Mouse (Mus musculus): ENCODE measurements at regions not wholly inside any gene's neighbourhood (a gene's known extent, or its start where the extent isn't known, plus 50 kb on each side); places are given as distances from the start of the nearest gene placed in this dataset.

DNA sequence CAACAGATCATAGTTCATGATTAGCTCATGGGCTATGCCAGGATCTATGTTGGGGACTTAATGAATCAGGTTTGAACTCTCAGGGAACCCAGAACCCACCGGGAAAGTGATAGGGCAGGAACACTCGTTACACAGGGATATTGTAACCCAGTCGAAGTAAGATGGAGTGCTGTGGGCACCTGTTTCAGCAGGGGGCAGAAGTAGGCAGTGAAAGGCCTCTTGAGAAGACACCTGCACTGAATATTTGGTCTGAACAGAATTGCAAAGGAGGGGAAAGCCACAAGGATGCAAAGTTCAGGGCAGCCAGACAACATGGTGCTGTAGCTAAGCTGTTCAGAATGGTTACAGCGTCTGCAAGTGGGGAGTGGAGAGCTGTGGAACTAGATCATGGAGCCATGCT lies 129.9 kb upstream of the Tut7 start:
- no peak for DNase-seq

DNA sequence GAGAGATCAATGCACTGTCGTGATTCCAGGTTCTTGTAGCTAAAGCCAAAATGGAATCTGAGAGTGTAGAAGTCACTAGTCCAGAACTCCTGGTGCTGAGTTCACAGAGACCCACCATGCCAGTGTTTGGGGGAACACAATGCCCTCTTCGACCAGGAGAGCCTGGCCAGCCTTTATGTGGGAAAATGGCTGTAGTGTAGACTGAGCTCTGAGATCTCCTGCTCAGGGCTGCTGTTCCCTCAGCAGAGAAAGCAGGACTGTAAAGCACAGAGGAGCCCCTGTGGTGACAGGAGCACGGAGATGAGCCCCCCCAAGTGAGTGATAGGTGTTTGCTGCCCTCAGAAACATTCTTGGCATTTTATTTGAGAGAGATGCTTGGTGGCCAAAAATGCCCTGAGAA lies 129.2 kb upstream of the Tut7 start:
- DNase-seq = no peak

DNA sequence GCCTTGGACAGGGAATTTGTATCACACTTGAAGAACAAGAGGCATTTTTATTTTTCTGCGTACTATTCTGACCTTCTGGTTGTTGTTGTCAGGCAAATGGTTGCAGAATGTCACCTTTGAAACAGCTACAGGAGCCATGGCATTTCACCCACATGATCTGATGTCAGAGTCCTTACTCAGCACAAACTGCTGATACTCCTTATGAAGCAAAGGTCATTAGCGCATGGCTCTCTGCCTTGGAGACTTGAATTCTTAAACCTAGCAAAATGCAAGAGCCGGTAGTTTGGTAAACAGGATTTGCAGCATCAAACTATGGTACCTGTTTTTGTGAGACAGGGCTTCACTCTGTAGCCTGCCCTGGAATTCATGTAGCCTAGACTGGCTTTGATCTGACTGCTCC lies 127.3 kb upstream of the Tut7 start:
- no peak for DNase-seq

DNA sequence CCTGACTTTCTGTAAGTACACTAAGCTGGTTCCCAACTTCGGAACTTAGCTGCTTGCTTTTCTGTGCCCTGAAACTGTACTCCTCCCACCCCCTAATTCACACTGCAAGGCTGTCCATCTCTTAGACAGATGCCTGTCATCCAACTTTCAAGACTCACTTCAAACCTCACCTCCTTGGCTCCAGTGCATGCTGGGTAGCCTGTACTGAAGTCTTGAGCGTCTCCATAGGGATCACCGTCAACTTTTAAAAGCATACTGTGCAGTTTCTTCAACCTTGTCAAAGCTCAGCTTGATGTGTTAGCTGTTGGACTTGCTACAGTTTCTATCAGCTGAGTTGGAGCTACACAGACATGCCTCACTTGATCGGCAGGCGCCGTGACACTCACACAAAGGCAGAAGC lies 126.5 kb upstream of the Tut7 start:
- no peak for DNase-seq

DNA sequence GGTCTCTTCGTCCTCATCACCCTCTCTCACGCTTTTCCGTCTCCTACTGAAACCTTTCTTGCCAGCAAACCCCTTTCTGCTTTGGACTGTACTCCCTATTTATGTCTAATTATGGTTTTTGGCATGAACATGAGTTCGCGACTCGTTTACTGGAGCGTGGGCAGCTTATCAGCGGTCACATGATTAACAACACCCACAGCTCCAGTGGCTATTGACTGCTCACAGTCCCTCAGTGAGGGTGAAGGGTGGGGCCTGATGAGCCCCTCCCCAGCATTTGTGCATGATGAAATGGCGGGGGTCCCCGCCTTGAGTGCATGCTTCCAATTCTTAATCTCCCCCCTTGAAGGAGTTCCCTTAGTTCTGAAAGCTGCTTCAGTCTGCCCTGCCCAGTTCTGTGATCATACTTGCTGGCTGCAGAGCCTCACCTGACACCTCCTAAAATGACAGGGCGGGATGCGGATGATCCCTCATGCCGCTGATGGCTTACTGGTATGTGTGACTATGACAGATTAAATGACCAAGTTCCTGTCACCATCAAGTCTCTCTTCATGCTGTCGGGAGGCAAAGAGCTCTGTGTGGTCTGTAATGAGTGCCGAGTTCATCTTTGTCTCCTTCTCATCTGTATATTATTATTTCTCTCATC lies 125.7 kb upstream of the Tut7 start:
- DNase-seq = no peak

DNA sequence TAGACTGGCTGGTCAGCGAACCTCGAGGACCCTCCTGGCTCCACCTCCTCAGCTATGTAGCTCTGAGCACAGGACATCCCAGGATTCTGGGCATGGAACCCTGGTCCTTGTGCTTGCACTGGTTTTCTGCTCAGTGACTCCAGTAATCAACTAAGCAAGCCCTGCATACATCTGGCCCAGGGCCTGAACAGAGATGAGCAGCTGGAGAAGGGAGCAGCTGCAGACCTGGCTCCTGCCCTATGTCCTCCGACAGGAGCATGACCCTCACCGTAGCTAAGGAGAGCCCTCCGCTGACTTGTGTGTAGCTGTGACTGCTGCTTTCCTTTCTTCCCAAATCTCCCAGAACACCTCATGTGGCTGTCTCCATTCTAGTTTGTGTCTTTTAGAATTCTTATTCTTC lies 124.5 kb upstream of the Tut7 start:
- DNase-seq = no peak

DNA sequence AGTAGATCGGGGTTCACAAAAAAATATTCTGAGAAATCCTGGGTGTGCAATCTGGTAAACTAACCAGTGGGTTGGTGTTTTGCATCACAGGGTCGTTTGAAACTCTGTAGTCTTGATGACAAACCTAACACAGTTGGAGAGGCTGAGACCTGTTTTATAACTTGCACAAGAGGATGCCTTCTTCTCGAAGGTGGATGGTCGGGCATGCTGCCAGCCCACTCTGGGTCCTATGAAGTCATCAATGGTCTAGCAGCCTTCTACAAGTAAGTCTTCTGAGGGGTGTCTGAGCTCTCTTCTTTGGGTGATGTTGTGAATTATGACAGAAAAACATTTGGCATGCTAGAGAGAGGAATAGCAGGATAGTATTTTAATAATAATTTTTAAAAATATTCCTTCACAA lies 123.6 kb upstream of the Tut7 start:
- no peak for DNase-seq

DNA sequence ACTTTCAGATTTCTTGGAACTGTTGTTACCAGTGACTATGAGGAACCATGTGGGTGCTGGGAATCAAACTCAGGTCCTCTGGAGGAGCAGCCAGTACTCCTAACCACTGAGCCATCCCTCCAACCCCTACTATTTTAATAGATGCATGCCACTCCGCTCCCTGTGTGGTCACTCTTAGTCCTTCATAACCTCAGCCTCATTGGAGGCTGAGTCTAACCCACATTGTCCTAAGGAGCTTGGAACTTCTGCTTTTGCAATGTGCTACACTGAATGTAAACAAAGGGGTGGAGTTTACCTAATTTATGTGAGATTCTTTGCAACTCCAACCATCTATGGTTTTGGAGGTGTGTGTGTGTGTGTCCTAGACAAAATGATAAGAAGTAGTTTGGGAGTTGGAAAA lies 122.7 kb upstream of the Tut7 start:
- no peak for DNase-seq

DNA sequence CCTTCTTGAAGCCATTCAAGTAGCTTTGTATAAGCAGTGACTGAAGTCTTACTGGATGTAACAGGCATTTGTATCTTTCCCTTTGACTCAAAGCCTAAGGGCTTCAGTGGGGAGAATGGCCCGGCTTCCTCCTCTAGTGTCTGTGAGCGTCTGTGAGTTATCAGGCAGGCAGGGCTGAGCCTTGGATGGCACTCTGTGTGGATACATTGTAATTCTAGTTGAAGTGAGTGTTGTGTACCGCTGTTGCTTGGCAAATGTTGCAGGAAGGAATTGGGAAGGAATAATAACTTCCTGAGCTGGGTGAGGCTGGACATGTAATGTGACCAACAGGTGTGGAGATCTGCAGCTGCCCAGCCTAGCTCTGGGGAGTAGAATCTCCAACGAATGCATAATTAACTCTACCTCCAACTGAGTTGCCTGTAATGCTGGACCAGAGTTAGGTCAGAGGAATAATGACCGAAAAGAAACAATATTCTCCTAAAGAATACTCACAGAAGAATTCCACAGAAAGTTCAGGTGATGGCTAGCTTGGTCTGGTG lies 120.7 kb upstream of the Tut7 start:
- no peak for DNase-seq

DNA sequence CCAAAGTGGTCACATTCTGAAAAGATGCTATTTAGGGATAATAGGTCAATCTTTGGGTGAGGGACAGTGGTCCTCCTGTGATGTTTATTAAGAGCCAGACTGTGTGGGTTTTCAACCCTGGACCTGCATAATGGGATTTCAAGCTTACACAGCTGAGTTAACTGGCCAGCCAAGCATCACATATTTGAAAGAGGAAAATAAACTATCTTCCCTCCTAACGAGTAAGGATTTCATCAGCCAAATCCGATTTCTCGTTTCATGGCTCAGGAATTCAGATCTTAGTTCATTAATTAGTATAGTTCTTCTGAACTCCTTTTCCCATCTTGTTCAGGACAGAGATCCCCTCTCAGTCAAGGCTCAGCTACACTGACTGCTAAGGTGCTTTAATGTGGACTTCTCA lies 120.1 kb upstream of the Tut7 start:
- no peak for DNase-seq

DNA sequence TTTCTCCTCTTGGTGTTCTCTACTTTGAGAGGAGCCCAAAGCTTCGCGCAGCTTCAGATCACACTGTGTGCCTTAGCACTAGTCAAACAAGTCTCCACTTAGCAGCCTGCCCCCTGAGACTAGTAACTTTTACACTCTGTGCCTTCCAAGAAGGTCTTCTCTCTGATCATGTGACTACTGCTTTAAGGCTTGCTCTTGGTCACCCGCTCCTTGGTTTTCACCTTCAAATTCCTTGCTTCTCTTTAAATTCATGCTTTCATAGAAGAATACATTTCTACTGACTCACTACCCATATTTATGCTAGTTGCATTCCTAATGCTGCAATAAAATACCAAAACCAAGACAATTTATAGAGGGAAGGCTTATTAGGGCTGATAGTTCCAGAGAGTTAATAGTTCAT lies 118.6 kb upstream of the Tut7 start:
- DNase-seq = no peak

DNA sequence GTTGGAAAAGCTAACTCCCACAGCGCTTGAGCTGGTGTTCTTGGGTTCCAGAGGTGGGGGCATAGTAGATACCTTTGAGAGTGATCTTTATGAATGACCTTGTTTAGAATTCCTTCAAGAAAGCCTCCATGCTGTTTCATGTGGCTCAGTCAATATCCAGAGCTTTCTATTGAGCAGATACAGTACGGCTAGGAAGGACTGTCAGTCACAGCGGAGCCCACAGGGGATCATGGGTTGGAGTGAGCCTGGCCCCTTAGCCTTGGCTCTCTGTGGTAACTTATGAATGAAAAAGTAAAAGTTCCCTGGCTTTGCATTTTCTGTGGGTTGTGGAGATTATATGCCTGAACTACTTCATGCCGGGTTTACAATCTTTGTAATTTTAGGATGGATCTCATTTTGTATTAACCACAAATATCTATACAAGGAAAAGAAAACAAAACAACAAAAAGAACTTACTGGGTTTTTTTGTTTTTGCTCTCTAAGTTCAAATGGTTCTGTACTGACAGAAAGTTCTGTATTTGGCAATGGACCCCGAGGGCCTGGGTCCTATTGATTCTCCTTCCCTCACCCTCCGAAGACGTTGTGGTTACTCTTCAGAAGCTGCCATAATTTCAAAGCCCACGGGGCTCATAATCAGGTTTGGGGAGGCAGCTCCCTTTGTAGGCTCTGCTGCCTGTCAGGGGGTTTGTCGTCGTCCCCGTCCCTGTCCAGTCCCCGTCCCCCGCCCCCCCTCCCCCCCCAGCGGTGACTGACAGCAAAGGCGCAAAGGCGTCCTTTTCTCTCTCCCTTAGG lies 117.7 kb upstream of the Tut7 start:
- DNase-seq = no peak

DNA sequence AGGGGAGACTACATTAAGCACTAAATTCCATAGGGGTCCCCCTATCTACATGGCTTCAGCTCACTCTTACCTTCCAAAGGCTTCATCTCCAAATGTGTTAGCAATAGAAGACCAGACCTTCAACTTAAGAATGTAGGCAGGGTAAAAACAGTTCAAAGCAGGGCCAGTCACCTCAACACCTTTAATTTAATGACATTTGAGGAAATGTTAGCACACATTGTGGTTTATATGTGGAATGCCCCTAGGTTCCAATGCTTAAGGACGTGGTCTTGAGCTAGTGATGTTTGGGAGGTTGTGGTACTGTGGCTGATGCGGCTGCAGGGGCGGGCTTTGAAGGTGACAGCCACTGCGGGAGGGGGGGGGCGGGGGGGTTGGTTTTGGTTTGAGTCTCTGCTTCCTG lies 116.9 kb upstream of the Tut7 start:
- DNase-seq = no peak

DNA sequence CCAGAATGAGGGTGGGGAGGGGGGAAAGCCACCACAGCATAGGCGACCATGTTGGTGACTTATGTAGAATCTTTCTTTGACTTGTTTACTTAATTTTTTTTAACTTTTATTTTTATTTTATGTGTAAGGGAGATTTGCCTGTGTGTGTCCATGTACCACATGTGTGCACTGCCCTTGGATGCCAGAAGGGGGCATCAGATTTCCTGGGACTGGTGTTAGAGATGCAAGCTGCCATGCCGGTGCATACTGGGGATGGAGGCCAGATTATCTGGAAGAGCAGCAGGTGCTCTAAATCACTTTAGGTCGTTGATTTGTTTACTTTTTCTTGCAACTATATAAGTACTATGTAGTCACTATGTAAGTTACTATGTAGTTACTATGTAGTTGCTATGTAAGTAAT lies 114.2 kb upstream of the Tut7 start:
- DNase-seq = no peak

DNA sequence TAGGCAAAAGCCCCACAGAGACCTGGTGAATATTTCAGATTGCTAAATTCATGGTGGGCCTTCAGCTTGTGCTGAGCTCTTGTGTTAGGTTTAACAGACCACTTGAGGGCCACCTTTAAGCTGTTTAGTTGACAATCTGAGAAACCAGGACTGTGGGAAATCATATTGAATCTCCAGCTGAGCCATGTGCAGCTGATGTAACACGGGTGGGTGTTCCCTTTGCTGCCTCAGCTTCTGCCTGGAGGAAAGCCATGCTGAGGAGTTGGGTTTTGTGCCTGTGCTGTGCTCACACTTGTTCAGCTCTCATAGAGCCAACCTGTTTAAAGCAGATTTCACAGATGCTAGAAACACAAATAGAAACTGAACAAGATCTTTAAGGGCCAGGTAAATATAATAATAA lies 111.6 kb upstream of the Tut7 start:
- no peak for DNase-seq

DNA sequence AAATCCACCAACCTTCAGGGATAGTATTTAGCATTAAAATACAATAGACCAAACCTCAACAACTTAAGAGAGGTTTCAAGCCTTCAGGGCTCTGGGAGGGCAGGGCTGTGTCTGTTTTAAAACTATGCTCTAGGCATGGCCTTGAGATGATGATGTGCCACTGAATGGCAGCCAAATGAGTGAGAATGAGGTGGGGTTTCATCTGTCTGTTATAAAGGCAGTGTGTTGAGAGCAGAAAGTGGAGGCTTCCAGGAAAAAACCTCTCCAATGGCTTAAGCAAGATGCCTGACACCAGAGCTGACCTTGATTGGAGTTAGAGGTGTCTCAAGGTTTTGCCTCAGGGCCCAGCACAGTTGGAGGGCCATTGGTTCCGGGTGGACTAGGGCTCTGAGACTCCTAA lies 111.1 kb upstream of the Tut7 start:
- no peak for DNase-seq

DNA sequence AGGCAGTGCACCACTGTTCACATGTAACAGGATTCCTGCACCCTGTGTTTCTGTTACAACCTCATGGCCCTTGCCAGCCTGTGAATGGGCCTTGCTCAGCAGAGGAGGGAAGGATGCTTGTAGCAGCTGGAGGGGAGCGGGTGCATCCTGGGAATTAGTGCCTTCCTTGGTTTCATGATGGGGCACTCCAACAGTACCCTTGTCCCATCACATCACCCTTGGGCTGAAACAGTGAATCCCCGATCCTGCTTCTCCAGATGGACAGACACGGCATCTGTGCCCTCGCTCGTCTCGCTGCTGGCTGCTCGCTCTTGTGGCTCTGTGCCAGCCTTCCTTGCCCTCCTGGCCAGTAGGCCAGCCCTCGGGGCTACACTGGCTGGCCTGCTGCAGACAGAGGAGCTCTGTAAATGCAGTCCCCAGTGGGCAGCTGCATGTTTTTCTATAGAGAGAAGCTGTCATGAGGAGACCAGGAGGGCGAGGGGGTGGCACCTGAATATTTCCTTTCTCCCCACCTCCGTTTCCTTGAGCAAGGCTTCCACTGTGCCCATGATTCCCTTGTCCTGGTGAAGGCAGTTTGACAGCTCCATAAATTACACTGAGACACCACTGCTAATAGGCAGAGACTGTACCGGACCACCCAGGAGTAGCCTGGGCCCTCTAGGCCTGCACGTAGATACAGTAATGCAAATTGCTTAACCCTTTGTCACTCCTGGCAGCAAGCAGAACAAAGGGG lies 104.6 kb upstream of the Tut7 start:
- peak; percentile 55 for DNase-seq

DNA sequence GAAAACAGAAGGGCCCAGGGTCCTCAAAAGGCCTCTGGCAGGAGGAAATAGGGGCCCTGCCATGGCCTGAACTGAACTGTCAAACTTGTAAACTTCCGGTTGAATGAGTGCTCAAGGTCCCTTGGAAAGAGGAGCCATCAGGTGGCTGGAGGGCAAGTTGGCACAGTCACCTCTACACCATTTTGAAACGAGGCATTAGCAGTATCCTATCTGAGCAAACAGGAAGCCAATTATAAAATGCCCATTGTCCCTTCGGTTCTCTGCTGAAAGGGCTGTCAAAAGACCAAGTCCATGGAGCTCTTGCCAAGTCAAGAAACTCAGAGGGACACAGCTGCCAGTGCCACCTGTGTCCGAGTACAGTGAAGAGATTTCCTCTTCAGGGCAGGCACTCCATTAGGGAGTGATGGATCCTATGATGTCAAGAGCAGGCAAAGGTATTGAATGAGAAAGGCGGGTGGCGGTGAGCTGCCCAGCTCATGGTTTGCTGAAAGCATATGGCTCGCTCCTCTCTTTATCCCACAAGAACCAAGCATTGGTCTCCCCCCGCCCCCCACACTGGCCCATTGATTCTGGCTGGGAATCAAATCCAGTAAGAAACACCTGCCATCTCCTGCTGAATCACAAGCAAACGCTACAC lies 103.0 kb upstream of the Tut7 start:
- DNase-seq = peak; percentile 28

DNA sequence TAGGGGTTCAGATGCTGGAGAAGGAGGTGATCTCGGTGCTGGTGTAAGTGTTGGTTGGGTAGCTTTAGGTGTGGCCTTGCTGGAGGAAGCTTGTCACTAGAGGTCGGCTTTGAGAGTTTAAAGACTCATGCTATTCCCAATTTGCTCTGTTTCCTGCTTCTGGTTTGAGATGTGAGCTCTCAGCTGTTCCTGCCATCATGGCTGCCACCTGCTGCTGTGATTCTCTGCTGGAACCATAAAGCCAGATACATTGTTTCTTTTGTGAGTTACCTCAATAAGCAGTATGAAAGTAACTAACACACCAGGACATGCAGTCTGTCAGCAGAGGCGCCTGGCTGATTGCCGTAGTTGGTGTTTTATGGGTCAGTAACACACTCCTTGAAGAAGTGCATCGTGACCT lies 94.2 kb upstream of the Tut7 start:
- no peak for DNase-seq

DNA sequence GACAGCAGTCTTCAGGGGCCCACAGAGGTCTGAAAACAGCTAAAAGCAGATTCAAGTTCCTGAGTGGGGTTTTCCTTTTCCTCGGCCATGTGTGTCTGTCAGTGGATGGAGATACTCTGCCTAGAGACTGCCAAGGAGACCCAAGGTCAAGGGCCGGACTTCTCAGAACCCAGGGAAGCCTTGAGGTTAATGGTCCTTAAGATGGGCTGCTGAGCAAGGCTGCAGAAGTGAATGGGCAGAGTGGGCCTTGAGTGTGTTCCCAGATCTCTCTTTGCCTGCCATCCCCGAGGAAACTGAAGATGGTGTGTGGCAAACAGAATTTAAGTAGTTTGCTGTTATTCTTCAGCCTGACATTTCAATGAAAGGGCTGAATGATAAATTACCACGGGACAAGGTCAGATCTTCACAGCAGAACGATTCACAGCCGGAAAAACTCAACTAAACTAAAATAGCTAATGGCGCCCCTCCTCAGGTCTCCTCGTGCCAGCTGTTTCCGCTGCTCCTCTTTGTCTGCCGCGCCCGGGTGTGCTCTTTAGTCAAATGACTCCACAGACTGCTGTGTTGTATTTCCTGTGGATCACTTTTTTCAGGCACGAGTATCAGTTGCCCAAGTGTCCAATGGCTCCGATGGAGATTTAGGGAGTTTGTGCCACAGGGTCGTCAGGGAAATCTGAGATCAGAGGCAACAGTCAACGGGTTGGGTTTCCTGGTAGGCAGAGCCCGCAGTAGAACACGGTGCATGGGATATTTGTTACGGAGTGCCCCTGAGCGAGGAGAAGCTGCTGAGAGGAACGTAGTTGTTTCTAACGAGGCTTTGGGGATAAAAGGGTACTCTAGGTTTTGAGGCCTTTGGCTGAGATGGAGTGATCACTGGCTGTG lies 93.5 kb upstream of the Tut7 start:
- no peak for DNase-seq

DNA sequence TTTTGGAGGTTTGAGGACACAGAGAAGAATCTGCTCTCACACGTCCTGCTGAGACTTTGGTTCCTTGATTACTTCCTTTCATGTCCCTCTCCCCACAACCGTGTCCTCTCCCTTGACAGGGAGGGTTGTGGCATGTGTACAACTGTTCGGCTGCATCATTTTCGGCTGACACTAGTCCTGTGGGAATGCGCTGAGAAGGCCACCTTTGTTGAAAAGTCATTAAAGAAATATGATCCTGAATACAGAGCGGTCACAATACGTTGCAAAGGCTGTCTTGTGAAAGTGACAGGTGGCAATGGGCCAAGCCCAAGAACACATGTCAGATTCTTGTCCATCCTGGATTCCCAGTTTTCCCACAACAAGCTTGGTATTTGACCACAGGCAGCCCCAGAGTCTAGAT lies 92.8 kb upstream of the Tut7 start:
- no peak for DNase-seq

Data from right cerebral cortex, postnatal 4 days (tissue).